Mouse (Mus musculus) mouse trophoblast stem cell (cell line): ENCODE results near the gene Sapcd2.
"Not testable (repeated sequence)": the region's sequence is repeated elsewhere in the genome, so short reads cannot be mapped to it uniquely, and the experiment has no call there.

Experiments used
- in situ Hi-C, 2 experiments: fragments of 300-500 bp; cut with MseI, MboI; formaldehyde crosslinking; loops; 2 replicates in 1 of 2; 3 replicates in 1 of 2; pipeline ENCODE4 v1.15.1; 2025

Sapcd2 gene

DNA sequence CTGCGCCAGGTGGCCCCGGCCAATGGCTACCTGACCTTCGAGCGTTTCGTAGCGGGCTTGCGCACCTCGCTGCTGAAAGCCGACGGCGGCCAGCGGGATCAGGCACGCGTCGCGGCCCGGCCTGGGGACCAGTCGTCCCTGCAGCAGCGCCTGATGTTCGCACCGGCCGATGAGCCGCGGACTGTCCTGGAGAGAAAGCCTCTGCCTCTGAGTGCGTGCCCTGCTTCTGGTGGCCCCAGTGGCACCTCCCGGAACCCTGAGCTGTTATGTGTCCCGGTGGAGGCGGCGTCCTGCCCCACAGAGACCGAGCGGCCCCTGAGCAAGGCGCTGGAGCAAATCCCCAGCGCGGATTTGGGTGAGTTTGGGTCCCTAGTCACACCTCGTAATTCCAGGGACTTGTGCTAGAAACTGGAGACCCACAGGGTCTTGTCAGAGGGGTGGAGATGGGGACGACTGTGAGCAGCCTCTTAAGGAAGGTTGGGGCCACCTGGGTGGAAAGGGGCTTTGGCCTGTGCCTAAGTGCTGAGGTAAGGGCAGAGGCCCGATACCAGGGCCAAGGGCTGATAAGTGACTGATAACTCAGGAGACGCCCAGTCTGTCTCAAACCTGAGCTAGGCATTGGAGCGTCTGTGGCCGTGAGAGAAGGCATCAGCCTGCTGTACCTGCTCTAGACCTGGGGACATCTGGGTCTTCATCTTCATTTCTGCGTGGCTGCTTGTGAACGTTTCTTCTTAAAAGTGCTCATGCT lies 697 bp downstream of the Sapcd2 start:
- in situ Hi-C loops: no loop called here

DNA sequence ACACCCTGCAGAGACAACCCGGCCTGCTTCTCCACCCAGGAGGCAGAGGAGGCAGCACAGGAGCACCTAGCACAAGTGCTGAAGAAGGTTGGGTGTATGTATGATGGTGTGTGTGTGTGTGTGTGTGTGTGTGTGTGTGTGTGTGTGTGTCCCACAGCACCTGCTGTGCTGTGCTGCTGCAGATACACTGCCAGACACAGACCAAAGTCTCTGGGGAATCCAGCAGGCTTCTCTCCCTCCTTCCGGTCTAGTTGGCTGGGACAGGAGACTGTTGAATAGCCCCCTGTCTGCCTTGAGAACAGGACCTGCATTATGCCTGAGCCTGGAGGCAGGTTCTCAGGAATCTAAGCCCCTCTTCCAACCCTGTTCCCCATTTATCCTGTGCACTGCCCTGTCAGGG lies 1.3 kb downstream of the Sapcd2 start:
- in situ Hi-C loops: no loop called here

DNA sequence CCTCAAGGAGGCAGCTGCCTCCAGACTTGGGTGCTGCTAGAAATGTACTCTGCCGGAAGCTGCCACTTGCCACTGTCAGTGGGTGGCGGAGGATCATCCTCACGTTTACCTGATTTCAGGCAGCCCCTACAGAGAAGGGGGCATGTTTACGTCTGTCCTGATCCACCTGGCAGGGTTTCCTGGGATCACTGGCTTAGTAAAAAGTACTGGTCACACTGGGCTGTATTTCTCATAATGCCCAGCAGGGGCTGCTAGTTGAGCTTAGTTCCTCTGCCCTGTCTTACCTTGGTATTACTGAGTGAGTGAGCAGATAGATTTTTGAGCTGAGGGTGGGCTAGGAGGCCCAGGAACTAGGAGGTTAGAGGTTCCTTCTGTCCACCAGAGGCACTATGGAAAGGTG lies 4.5 kb downstream of the Sapcd2 start:
- in situ Hi-C loops: no loop called here

DNA sequence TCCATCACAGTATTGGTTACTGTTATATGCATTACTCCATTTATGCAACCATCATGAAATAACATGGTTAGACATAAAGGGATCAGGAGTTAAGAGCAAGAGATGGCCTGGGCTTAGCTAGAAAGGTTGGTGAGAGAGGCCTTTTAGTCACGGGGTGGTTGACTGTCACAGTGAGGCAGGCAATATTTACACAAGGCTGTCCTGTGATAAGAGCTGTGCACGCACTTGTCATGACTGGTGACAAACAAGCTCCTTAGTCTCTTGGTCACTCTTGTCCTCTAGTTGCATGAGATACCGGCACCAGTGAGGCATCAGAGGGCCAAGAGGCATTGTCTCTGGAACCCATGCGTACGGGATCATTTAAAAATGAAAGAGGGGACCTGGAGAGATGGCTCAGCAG lies 12.4 kb downstream of the Sapcd2 start:
- in situ Hi-C loops: no loop called here

DNA sequence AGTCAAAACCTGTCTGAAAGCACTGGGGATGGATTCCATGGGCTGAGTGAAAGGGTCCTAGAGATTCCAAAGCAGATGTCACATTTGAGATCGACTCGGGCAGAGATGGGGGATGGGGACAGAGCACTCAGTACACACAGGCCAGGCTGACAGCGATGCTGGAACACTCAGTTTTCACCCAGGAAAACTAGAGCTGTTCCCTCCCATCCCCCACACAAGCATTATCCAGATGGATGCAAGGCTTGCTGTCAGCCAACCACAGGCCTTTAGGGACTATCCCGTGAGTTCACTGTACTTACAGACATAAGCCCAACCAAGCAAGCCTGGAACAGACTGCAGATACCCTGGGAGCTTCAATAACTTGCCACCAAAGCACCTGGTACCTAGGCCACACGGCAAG lies 19.1 kb downstream of the Sapcd2 start:
- in situ Hi-C loops: no loop called here

DNA sequence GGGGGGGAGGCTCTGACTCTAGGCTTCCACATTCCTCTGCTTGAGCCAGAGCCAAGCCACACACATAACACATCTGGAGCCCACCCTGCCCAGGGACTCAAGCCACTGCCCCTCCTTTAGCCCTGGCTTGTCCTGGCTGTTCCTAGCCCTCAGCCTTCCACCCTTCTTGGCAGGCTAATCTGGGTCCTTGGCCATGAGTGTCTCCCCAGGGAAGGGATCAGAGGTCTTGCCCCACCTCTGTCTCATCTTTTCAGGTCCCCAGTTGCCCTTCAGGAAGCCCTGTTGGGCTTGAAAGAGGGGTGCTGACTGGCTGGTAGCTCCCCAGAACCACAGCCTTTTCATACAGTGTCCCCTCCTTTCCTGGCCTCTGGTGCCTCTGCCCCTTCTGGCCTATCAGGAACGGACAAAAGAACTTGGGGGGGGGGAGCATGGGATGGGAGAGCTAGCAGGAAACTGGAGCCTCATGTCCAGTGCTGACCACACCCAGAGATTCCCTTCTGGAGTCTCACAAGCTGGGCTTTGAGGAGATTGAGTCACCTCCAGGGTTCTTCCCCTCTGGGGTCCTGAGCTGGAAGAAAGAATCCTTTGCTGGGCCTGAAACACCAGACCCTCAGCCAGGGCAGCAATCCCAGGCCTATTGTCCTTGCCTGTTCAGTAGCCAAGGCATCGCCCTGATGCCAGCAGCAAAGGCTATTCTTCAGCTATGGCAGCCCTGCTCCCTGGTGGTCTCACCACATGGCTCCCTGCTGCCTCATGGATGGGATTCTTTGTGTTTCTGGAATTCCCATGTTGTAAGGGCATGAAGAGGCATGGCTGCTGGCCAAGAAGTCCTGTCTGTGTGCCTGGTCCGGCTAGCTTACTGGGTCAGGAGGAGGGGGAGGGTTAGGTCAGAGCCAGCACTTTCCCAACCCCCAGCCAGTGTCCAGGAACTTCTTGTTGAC lies 22.4 kb downstream of the Sapcd2 start:
- in situ Hi-C loops: no loop called here

DNA sequence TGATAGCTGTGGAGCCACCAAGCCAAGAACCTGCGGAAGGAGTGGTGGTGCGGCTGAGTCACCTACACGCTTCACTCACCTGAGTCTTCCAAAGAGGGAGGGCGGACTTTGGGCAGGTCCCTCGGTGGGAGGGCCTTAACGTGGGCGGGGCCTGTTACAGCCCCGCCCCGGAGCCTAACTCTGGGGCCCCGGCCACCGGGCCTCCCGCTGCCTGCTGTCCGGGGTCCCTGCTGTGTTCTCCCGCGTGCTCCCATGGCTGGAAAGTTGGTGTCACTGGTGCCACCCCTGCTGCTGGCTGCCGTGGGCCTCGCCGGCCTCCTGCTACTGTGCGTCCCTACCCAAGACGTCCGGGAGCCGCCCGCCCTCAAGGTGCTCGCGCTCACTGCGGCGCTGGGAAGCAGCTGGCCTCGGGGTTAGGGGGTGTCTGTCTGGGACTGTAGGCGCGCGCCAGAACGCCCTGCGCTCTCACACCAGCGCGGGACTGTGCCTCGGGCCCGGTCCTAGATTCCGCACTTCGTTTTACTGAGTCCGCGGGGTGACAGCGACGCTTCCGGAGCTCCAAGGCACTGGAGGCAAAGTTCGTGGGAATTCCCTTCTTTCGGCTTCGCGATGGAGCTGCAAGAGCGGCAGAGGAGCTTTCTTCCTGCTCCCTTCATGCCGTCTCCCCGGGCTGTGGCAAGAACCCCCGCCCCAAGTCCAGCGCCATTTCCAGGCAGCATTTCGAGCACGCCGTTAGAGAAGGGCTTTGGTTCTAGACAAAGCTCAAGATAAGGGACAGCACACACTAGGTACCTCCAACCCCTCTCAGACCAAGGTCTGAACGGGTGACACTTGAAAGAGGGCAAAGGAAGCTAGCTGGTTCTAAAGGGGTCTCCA lies 23.8 kb downstream of the Sapcd2 start, which contains the start of gene Entpd2:
Gene Entpd2, plus strand, starts transcription at position 154 of the 876 bp plus-strand sequence.
- in situ Hi-C loops: no loop called here

DNA sequence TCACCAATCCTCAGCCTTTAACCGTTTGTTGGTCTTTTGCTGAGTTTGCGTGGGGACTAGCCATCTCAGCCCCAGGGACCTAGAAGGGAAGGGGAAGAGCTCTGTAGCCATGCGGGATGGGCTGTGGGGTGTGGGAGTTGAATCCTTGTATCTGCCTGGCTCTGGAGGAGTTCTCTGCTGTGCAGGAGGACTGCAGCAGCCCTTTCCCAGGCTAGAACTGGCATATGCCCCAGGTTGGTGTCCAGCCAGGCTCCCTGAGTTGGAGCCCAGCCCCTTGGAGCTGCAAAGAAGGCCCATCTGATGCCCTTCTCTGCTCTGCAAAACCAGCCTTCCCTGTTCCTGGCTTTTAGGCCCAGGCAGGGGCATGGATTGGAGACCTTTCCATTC lies 24.5 kb downstream of the Sapcd2 start:
- in situ Hi-C loops: no loop called here

DNA sequence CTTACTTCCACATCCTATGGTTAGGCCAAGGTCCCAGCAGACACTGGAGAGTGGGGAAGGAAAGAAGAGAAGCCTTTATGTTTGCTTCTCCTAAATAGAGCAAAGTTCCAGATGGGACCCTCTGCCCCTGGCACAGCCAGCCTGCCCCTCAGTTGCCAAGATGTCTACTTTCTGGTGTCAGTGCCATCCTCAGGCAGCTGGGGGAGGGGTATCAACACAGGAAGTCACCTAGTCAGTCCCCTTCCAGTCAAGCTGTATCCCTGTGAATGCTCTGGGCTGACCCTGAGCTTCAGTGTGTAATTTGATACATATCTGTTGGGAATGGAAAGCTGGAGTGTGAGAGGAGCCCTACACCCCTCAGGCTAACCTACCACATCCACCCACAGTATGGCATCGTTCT lies 24.9 kb downstream of the Sapcd2 start:
- in situ Hi-C loops: no loop called here

DNA sequence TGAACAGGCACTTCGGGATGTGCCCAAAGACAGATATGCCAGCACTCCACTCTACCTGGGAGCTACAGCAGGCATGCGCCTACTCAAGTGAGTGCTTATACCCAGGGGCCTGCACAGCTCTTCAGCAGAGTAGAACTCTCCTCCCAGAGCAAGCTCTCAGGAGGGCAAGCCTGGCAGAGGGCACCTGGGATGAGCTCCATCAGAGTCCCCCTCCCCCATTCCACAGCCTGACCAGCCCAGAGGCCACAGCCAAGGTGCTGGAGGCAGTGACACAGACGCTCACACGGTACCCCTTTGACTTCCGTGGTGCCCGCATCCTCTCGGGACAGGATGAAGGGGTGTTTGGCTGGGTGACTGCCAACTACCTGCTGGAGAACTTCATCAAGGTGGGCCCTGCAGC lies 25.9 kb downstream of the Sapcd2 start:
- in situ Hi-C loops: no loop called here

DNA sequence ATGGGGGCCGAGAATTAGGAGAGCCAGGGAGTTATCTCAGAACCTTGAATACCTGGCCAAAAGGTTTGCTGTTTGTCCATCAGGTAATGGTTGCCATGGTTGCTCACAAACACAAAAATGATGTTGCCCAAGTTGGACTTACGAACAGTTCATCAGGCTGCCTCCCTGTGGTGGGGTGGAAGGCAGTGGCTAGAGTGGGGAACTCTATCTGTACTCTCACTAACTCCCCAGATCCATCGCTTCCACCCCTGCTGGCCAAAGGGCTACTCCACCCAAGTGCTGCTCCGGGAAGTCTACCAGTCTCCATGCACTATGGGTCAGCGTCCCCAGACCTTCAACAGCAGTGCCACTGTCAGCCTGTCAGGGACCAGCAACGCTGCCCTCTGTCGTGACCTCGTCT lies 26.9 kb downstream of the Sapcd2 start, which contains the start of gene Npdc1:
Gene Npdc1, plus strand, starts transcription at position 301 of the 400 bp plus-strand sequence.
- in situ Hi-C loops: no loop called here

DNA sequence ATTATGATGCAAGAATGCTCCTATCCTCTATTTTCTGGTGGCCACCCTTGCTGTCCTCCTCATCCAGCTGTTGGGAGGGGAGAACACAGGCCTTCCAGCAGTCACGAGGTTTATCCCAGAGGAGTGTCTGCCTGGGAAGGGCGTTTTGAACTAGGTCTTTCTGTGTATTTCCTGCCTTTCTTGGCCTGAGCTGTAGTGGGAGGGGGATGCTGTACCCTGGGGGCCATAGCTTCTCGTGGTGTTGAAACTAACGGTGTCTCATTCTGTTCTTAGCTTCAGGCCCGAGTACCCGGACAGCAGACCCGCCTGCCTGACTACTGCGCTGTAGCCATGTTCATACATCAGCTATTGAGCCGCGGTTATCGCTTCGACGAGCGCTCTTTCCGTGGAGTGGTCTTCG lies 28.2 kb downstream of the Sapcd2 start:
- in situ Hi-C loops: no loop called here

DNA sequence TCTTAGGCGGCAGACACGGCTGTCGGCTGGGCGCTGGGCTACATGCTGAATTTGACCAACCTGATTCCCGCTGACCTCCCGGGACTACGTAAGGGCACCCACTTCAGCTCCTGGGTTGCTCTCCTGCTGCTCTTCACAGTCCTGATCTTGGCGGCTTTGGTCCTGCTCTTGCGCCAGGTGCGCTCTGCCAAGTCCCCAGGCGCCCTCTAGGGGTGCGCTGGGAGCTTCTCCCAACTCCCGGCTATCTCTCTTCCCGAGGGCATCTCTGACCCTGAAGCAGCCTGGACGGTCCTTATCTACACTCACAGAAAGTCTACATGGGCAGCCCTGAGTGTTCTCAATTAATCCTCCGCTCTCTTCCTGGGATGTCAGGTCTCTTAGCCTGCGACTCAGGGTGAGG lies 28.6 kb downstream of the Sapcd2 start:
- in situ Hi-C loops: no loop called here

DNA sequence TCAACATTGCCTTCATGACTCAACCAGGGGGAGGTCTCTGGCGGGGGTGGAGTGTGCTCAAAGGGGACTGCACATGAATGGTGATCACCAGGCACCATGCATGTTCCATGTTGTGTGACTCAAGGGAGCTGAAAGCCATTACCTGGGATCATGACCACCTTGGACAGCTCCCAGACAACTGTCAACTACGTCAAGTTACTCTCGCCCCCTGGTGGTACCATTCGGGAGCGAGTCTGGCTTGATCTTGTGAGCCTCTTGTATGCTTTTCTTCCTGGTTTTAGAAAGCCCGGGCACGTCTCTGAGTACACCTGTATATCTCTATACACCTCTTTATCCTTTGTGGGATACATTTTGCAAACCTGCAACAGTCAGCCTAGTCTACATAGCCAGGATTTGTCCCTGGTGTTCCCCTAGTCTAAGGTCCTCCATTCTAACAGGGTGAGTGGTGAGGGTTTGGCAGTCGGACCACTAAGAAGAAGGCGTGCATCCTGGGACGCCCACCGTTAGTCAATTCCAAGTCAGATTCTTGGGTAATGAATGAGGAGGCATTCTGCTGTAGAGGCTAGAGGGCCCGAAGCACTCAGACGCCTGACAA lies 30.4 kb downstream of the Sapcd2 start:
- in situ Hi-C loops: no loop called here

DNA sequence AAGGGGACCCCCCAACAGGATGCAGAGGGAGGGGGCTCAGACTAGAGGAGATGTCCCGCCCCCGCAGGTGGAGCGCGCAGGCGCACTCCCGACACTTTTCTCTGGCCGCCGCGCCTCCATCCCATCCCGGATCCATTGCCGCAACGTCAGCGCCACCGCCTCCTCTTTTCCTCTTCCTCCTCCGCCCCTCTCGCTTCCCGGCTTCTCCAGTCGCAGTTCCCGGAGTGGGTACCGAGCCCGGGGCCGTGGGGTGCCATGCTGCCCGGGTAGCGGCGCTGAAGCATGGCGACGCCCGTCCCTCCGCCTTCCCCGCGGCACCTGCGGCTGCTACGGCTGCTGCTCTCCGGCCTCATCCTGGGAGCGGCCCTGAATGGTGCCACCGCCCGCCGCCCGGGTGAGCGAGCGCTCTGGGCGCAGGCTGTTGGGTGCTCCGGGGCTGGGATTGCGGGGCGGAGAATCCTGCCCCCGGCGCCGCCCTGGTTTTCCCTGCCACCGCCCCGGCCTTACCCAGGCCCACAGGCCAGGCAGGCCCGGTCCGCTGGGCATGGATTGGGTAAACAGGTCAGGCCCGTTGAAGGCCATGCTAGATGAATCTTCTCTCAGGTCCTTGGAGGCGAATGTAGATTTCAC lies 31.0 kb downstream of the Sapcd2 start:
- in situ Hi-C loops: no loop called here

DNA sequence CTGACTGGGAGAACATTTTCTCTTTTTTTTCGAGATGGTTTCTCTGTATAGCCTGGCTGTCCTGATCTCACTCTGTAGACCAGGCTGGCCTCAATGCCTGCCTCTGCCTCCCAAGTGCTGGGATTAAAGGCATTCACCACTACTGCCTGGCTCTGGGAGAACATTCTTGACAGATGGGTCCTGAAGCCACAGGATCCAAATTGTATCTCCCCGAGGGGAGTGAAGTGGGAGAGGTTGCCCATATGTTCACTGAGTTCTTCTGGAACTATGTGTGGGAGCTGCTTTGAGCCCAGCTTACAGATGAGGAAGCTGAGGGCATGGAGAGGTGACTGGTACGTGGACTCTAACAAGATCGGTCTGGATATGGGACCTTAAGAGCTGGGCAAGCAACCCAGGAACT lies 31.9 kb downstream of the Sapcd2 start:
- in situ Hi-C loops: no loop called here

DNA sequence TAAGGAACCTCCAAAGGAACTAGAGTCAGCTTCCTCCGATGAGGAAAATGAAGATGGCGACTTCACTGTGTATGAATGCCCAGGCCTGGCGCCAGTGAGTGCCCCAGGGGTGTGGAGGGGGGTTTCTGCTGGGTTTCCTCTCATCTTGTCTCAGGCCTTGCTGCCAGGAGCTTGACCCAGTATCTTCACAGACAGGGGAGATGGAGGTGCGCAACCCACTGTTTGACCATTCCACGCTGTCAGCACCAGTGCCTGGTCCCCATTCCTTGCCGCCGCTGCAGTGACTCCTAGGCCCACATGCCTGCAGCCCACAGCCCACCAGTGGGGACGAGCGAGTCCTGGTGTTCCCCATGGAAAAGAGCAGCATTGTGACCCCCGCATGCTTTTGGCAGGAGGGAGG lies 36.8 kb downstream of the Sapcd2 start:
- in situ Hi-C loops: no loop called here

DNA sequence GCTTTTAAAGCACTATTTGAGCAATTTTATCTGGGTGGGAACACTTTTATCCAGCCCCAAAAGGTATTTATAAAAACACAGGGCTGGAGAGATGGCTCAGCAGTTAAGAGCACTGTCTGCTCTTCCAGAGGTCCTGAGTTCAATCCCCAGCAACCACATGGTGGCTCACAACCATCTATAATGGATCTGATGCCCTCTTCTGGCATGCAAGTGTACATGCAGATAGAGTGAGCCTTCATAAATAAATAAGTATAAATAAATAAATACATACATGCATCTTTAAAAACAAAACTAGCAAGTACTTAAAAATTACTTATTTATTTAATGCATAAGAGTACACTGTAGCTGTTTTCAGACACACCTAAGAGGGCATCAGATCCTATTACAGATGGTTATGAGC lies 41.3 kb downstream of the Sapcd2 start:
- in situ Hi-C loops: not testable (repeated sequence)

DNA sequence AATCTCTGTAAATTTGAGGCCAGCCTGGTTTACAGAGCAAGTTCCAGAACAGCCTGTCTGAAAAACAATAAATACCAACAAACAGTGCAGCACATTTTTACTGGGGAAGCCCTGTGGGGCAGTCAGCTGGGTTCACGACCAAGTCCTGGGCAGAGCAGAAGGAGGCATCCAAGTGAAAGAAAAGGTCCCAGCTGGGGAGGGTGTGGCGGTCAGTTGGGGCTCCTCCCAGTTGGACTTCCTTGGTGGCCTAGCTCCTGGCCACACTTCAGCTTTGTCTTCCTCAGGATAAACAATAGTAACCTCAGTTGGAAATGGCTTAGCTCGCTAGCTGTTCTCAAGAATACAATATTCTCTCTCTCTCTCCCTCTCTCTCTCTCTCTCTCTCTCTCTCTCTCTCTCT lies 45.3 kb downstream of the Sapcd2 start:
- in situ Hi-C loops: no loop called here

DNA sequence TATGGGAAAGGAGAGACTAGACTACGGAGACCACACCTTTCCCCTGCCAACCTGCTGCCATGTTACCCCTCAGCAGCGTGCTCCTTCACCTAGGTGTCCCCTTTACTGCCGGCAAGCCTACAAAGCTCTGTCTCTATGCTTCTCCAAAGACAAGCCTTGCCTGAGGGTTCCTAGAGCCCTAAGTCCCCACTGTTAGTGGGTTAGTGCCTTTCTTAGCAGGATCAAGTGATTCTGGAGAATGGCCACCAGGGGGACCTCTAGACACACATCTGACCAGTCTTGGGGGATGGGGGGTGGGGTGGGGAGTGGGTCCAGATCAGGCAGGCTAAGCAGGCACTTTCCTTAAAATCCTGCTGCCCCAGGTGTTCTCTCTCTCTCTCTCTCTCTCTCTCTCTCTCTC lies 49.8 kb downstream of the Sapcd2 start:
- in situ Hi-C loops: loop anchor here in 1 of 2 experiments (5.0 kb wide), 1 partner anchor 65 kb away; no protein-coding TSS in a partner anchor
